Mouse (Mus musculus) heart, embryonic 12.5 days (tissue): ENCODE results near the gene Mipol1. TPM values are rescaled to one million over a fixed set of nuclear protein-coding genes. Genes with fewer than 3 reads are reported as not detected.
"Not testable (repeated sequence)": the region's sequence is repeated elsewhere in the genome, so short reads cannot be mapped to it uniquely, and the experiment has no call there.

Source experiments
- ATAC-seq: fragments of 200-750 bp; cut with Nextera tagmentation; 2 replicates; pipeline ENCODE4 v1.8.0; 2017; ENCODE audit warnings: moderate TSS enrichment, moderate library complexity; ENCODE audit not compliant: insufficient number of reproducible peaks, low FRiP score
- H3K27ac ChIP-seq: fragments of 300-500 bp; sonication (generic); 2 replicates; pipeline ENCODE4 v1.5.1; 2016; ENCODE audit warnings: mild to moderate bottlenecking, moderate library complexity; ENCODE audit not compliant: poor library complexity, severe bottlenecking
- H3K27me3 ChIP-seq: fragments of 300-500 bp; sonication (generic); replicated peaks from 2 replicates; pipeline ENCODE4 v1.6.1; 2016; ENCODE audit warnings: mild to moderate bottlenecking, moderate library complexity
- H3K36me3 ChIP-seq: fragments of 300-500 bp; sonication (generic); 2 replicates; pipeline ENCODE4 v1.6.1; 2016; ENCODE audit warnings: mild to moderate bottlenecking, moderate library complexity
- H3K4me1 ChIP-seq: fragments of 300-500 bp; sonication (generic); replicated peaks from 2 replicates; pipeline ENCODE4 v1.6.1; 2016; ENCODE audit warnings: mild to moderate bottlenecking
- H3K4me2 ChIP-seq: fragments of 300-500 bp; sonication (generic); 2 replicates; pipeline ENCODE4 v1.6.1; 2016; ENCODE audit warnings: mild to moderate bottlenecking, moderate library complexity
- H3K4me3 ChIP-seq: fragments of 300-500 bp; sonication (generic); 2 replicates; pipeline ENCODE4 v1.5.1; 2016; ENCODE audit warnings: mild to moderate bottlenecking
- H3K9ac ChIP-seq: fragments of 300-500 bp; sonication (generic); 2 replicates; pipeline ENCODE4 v1.6.1; 2016; ENCODE audit warnings: mild to moderate bottlenecking, moderate library complexity
- H3K9me3 ChIP-seq: fragments of 300-500 bp; sonication (generic); replicated peaks from 2 replicates; pipeline ENCODE4 v1.6.1; 2016; ENCODE audit warnings: mild to moderate bottlenecking, moderate library complexity
- WGBS: fragments of 180-500 bp; shearing (Covaris S2); methylation state at CpG from one replicate; pipeline ENCODE4 v1.1.7; 2016; 5-methylcytosine and 5-hydroxymethylcytosine counted together
- polyA plus RNA-seq: library from polyadenylated mRNA; unstranded; fragments of >200 nt; fragmentation: Nextera tagmentation; extraction: Ambion mirVana; gene quantifications from 2 replicates; pipeline ENCODE4 v1.2.1, GENCODE M21; 2016

The Mipol1 gene
- polyA plus RNA-seq, 1 experiment from 2014 or later: 8.5 TPM

- Histone ChIP-seq H3K4me3 (no peak overlapping the region), H3K4me2 (no peak overlapping the region), H3K9ac (no peak overlapping the region), H3K27me3 (no peaks in the 10 kb centered on the region), H3K9me3 (no peaks in the 10 kb centered on the region), H3K36me3 (no peaks in the 10 kb centered on the region), H3K4me1 (no peaks in the 10 kb centered on the region), H3K27ac (no peak overlapping the region)
- ATAC-seq: no peak
- WGBS: 85% methylated on average over 3 of the region's 3 CpGs
Measured at GRCm38 (mm10) chr12:57428243-57428642, 198.0 kb downstream of the Mipol1 start.

GRCm38 (mm10) chr12:57428767-57429166 lies 198.5 kb downstream of the Mipol1 start:
- Histone ChIP-seq H3K9me3 (no peaks in the 10 kb centered on the region), H3K9ac (no peak overlapping the region), H3K27me3 (no peaks in the 10 kb centered on the region), H3K4me3 (no peak overlapping the region), H3K4me1 (no peaks in the 10 kb centered on the region), H3K4me2 (no peak overlapping the region), H3K36me3 (no peaks in the 10 kb centered on the region), H3K27ac (no peak overlapping the region)
- ATAC-seq: no peak
- WGBS: 79% methylated on average over 2 of the region's 2 CpGs

- H3K27me3 ChIP-seq, H3K4me1 ChIP-seq, H3K27ac ChIP-seq, ATAC-seq, H3K36me3 ChIP-seq, H3K9me3 ChIP-seq, H3K4me3 ChIP-seq, H3K4me2 ChIP-seq, H3K9ac ChIP-seq: not testable (repeated sequence)
- WGBS: 79% methylated on average over 8 of the region's 8 CpGs
Measured at GRCm38 (mm10) chr12:57436939-57437659, 206.9 kb downstream of the Mipol1 start.

GRCm38 (mm10) chr12:57444281-57444903 lies 214.2 kb downstream of the Mipol1 start:
- no peak for ATAC-seq
- WGBS: 60% methylated on average over 10 of the region's 10 CpGs

GRCm38 (mm10) chr12:57447331-57447730 lies 217.1 kb downstream of the Mipol1 start:
- H3K4me3 ChIP-seq: no peak overlapping the region
- no peak overlapping the region for H3K9ac ChIP-seq
- no peak overlapping the region for H3K4me2 ChIP-seq
- H3K27ac ChIP-seq: no peak overlapping the region
- WGBS: 64% methylated on average over 3 of the region's 3 CpGs
- no peaks in the 10 kb centered on the region for H3K4me1 ChIP-seq
- no peak for ATAC-seq
- H3K9me3 ChIP-seq: no peaks in the 10 kb centered on the region
- no peaks in the 10 kb centered on the region for H3K27me3 ChIP-seq
- H3K36me3 ChIP-seq: no peaks in the 10 kb centered on the region

More at GRCm38 (mm10) chr12:57444281-57444903, 214.2 kb downstream of the Mipol1 start:
- Histone ChIP-seq H3K27ac (no peak overlapping the region), H3K36me3 (no peaks in the 10 kb centered on the region), H3K9ac (no peak overlapping the region), H3K4me1 (no peaks in the 10 kb centered on the region), H3K4me3 (no peak overlapping the region), H3K9me3 (no peaks in the 10 kb centered on the region), H3K27me3 (no peaks in the 10 kb centered on the region), H3K4me2 (no peak overlapping the region)

GRCm38 (mm10) chr12:57449299-57449698 lies 219.1 kb downstream of the Mipol1 start:
- no peak overlapping the region for H3K27ac ChIP-seq
- no peaks in the 10 kb centered on the region for H3K4me1 ChIP-seq
- WGBS: 57% methylated on average over 1 of the region's 1 CpGs
- H3K27me3 ChIP-seq: no peaks in the 10 kb centered on the region
- H3K9ac ChIP-seq: no peak overlapping the region
- H3K4me3 ChIP-seq: no peak overlapping the region
- no peaks in the 10 kb centered on the region for H3K36me3 ChIP-seq
- no peak for ATAC-seq
- H3K4me2 ChIP-seq: no peak overlapping the region
- H3K9me3 ChIP-seq: no peaks in the 10 kb centered on the region

- Histone ChIP-seq H3K9me3 (no peaks in the 10 kb centered on the region), H3K4me3 (no peak overlapping the region), H3K4me2 (no peak overlapping the region), H3K36me3 (no peaks in the 10 kb centered on the region), H3K9ac (no peak overlapping the region), H3K4me1 (no peaks in the 10 kb centered on the region), H3K27me3 (no peaks in the 10 kb centered on the region), H3K27ac (no peak overlapping the region)
- 84% methylated on average over 5 of the region's 5 CpGs for WGBS
- no peak for ATAC-seq
Measured at GRCm38 (mm10) chr12:57450017-57450583, 219.9 kb downstream of the Mipol1 start.

- no peak for ATAC-seq
- no peak overlapping the region for H3K4me2 ChIP-seq
- 47% methylated on average over 4 of the region's 4 CpGs for WGBS
- H3K27ac ChIP-seq: no peak overlapping the region
- H3K4me3 ChIP-seq: no peak overlapping the region
- H3K36me3 ChIP-seq: no peaks in the 10 kb centered on the region
- no peaks in the 10 kb centered on the region for H3K27me3 ChIP-seq
- H3K4me1 ChIP-seq: no peaks in the 10 kb centered on the region
- H3K9me3 ChIP-seq: no peaks in the 10 kb centered on the region
- H3K9ac ChIP-seq: no peak overlapping the region
Measured at GRCm38 (mm10) chr12:57456911-57457310, 226.7 kb downstream of the Mipol1 start.

- Histone ChIP-seq H3K4me3 (no peak overlapping the region), H3K27ac (no peak overlapping the region), H3K4me1 (no peaks in the 10 kb centered on the region), H3K4me2 (no peak overlapping the region), H3K36me3 (no peaks in the 10 kb centered on the region), H3K27me3 (no peaks in the 10 kb centered on the region), H3K9me3 (no peaks in the 10 kb centered on the region), H3K9ac (no peak overlapping the region)
- ATAC-seq: no peak
- 51% methylated on average over 4 of the region's 4 CpGs for WGBS
Measured at GRCm38 (mm10) chr12:57457339-57457738, 227.1 kb downstream of the Mipol1 start.

GRCm38 (mm10) chr12:57464520-57465334 lies 234.5 kb downstream of the Mipol1 start:
- ATAC-seq: no peak
- Histone ChIP-seq H3K4me2 (no peak overlapping the region), H3K27ac (no peak overlapping the region)

GRCm38 (mm10) chr12:57471786-57472185 lies 241.6 kb downstream of the Mipol1 start:
- Histone ChIP-seq H3K4me2 (no peak overlapping the region), H3K4me1 (no peaks in the 10 kb centered on the region), H3K27ac (no peak overlapping the region), H3K36me3 (no peaks in the 10 kb centered on the region), H3K9ac (no peak overlapping the region), H3K27me3 (no peaks in the 10 kb centered on the region), H3K4me3 (no peak overlapping the region), H3K9me3 (no peaks in the 10 kb centered on the region)
- ATAC-seq: no peak
- WGBS: 80% methylated on average over 8 of the region's 8 CpGs

More at GRCm38 (mm10) chr12:57464520-57465334, 234.5 kb downstream of the Mipol1 start:
- Histone ChIP-seq H3K9me3 (no peaks in the 10 kb centered on the region), H3K27me3 (no peaks in the 10 kb centered on the region), H3K4me3 (no peak overlapping the region), H3K9ac (no peak overlapping the region), H3K4me1 (no peaks in the 10 kb centered on the region), H3K36me3 (no peaks in the 10 kb centered on the region)
- 78% methylated on average over 12 of the region's 12 CpGs for whole genome bisulfite sequencing
